Mouse (Mus musculus) midbrain, postnatal 0 days (tissue): ENCODE measurements at regions not wholly inside any gene's neighbourhood (a gene's known extent, or its start where the extent isn't known, plus 50 kb on each side); places are given as distances from the start of the nearest gene placed in this dataset.

Experiments used
- ATAC-seq: fragments of 200-750 bp; cut with Nextera tagmentation; 2 replicates; pipeline ENCODE4 v1.8.0; 2017; ENCODE audit warnings: moderate number of reproducible peaks, mild to moderate bottlenecking, moderate TSS enrichment, moderate library complexity; ENCODE audit not compliant: low FRiP score
- DNase-seq: peaks from one replicate; pipeline ENCODE4 v3.0.0-alpha.2; 2015; ENCODE audit warnings: low spot score
- H3K27ac ChIP-seq: fragments of 300-500 bp; sonication (generic); 2 replicates; pipeline ENCODE4 v1.5.1; 2014; ENCODE audit warnings: low read depth, mild to moderate bottlenecking, low read length, mixed read lengths
- H3K27me3 ChIP-seq: fragments of 300-500 bp; sonication (generic); 2 replicates; pipeline ENCODE4 v1.6.1; 2014; ENCODE audit warnings: low read length, control low read depth, mixed read lengths; ENCODE audit not compliant: insufficient read depth
- H3K36me3 ChIP-seq: fragments of 300-500 bp; sonication (generic); 2 replicates; pipeline ENCODE4 v1.6.1; 2014; ENCODE audit warnings: low read length, control low read depth, mixed read lengths; ENCODE audit not compliant: insufficient read depth
- H3K4me1 ChIP-seq: fragments of 300-500 bp; sonication (generic); 2 replicates; pipeline ENCODE4 v1.6.1; 2014; ENCODE audit warnings: mild to moderate bottlenecking, control low read depth, antibody characterized with exemption, low read length, mixed read lengths; ENCODE audit not compliant: insufficient read depth
- H3K4me2 ChIP-seq: fragments of 300-500 bp; sonication (generic); 2 replicates; pipeline ENCODE4 v1.6.1; 2014; ENCODE audit warnings: low read depth, mild to moderate bottlenecking, low read length, mixed read lengths; ENCODE audit not compliant: poor library complexity, severe bottlenecking
- H3K4me3 ChIP-seq: fragments of 300-500 bp; sonication (generic); 2 replicates; pipeline ENCODE4 v1.5.1; 2014; ENCODE audit warnings: low read depth, mild to moderate bottlenecking, low read length, moderate library complexity
- H3K9ac ChIP-seq: fragments of 300-500 bp; sonication (generic); replicated peaks from 2 replicates; pipeline ENCODE4 v1.6.1; 2014; ENCODE audit warnings: mild to moderate bottlenecking, low read length, moderate library complexity, mixed read lengths; ENCODE audit not compliant: poor library complexity, severe bottlenecking
- H3K9me3 ChIP-seq: fragments of 300-500 bp; sonication (generic); 2 replicates; pipeline ENCODE4 v1.6.1; 2016; ENCODE audit warnings: low read length, control low read depth
- CTCF ChIP-seq: IDR thresholded peaks from 2 replicates; pipeline ENCODE4 v1.5.1; 2016; ENCODE audit warnings: antibody characterized with exemption, mild to moderate bottlenecking
- WGBS: fragments of 180-500 bp; shearing (Covaris S2); extraction: QIAGEN DNeasy Blood & Tissue Kit; methylation state at CpG from one replicate; pipeline ENCODE4 v1.1.7; 2014; 5-methylcytosine and 5-hydroxymethylcytosine counted together

DNA sequence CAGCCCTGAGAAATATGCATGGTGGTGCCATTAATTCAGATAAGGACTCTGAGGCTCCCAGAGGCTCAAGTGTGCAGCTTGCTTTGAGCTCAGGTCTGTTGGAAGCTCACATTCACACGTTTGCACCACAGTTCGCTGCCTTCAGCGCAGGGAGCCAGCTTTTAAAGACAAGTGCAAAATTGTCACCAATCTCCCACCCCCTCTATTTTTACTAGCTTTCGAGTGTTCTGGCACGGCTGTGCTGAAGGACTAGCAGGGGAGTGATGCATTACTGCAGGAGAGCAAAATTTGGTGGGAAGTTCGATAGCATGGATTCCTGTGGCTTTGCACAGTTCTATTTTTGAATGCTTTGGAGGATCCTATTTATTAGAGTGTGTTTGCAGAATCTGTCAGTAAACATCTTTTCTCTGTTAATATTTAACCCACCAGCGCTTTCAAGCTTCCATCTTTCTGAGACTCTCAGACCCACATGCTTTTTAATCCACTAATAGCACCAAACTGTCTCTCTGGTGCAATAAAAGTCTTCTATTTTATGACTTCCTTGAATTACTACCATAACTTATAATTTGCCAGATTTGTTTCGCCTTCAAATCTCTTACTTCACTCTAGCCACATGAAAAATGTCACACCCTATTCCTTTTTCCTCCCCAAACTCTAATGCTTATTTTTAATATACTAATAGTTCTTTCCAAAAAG is 453.6 kb downstream of the Hsfy2 start:
- TF ChIP-seq CTCF: no peak
- Histone ChIP-seq H3K4me1 (no peaks in the 10 kb centered on the region), H3K27me3 (no peaks in the 10 kb centered on the region), H3K27ac (no peak overlapping the region), H3K36me3 (no peaks in the 10 kb centered on the region), H3K4me2 (no peak overlapping the region), H3K9me3 (no peaks in the 10 kb centered on the region), H3K9ac (no peak overlapping the region), H3K4me3 (no peak overlapping the region)
- WGBS: 81% methylated on average over 8 of the region's 8 CpGs
- DNase-seq: no peak
- no peak for ATAC-seq

DNA sequence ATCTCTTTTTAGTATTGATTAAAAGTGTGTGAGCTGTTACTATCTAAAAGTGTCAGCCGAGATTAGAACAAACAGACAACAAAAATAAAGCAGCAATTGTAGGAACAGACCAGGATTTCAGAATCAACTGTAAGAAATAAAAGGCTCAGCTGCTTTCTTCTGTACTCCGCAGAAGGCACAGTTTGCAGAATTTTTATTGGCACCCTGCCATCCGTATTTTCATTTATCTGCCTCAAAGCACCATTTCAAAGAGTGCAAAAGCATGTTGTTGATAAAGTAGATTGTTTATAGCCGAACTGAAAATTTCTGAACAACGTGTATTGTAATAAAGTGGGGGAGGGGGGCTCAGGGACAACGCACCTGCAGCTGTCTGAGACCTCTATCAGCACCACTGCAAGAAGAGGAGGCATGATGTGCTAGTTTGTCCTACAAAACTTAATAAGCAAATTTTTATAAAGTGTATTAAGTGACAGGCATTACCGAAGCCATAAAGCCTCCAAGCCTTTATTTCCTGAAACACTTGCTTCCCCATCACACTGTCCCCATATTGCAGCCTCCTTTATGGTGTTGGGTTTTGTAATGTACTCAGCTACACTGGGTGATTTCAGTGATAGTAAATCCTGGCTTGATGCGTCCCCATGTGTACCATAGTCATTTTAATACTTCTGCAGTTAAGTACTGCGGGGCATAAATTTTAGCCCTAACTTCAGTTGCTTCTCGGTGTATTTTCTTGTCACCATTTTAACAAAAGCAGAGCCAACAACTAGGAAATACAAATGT is 457.8 kb downstream of the Hsfy2 start:
- Histone ChIP-seq H3K4me1 (no peaks in the 10 kb centered on the region), H3K36me3 (no peaks in the 10 kb centered on the region), H3K9me3 (no peaks in the 10 kb centered on the region), H3K4me2 (no peak overlapping the region), H3K9ac (no peak overlapping the region), H3K27me3 (no peaks in the 10 kb centered on the region), H3K27ac (no peak overlapping the region), H3K4me3 (no peak overlapping the region)
- TF ChIP-seq CTCF: no peak
- 72% methylated on average over 10 of the region's 10 CpGs for WGBS
- DNase-seq (peak; percentile 12), ATAC-seq (no peak)

DNA sequence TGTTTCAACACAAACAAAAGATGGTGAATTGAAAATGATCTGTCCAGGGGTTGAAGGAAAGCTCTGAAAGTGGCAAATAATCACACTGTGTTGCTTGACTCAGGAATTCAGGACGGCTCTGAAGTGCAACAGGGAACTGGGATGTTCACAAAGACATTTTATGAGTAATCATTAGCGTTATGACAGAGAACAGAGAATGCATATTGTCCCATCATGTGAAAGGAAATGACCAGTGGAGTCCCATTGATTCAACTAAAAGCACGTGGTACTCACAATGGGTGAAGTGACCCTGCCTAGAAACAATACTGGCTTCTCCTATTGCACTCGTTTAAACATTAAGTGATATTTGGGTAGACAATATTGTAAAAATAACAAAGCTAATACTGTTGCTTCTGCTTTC is 466.1 kb downstream of the Hsfy2 start:
- no peak overlapping the region for H3K4me3 ChIP-seq
- H3K9me3 ChIP-seq: no peaks in the 10 kb centered on the region
- H3K9ac ChIP-seq: no peak overlapping the region
- no peaks in the 10 kb centered on the region for H3K36me3 ChIP-seq
- no peaks in the 10 kb centered on the region for H3K27me3 ChIP-seq
- H3K27ac ChIP-seq: no peak overlapping the region
- H3K4me1 ChIP-seq: no peaks in the 10 kb centered on the region
- no peak overlapping the region for H3K4me2 ChIP-seq
- ATAC-seq (no peak), DNase-seq (no peak)
- no peak for TF ChIP-seq CTCF
- 67% methylated on average over 4 of the region's 4 CpGs for WGBS

DNA sequence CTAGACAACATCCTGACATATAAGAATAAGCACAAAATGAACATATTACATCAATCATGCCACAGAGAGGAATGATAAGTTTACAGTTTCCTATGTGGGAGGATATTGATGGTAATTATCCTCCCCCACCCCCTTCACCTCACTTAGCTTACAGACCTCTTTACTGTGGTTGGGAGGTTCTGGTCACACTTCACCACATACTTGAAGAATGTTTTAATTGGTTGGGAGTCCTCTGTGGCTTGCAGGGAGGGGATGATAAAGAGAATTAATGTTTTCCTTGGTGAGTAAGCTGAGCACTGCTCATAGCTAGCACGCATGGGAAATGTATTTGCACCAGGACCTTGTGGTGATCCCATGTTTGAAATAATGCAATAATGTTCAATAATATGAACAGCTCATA is 468.5 kb downstream of the Hsfy2 start:
- TF ChIP-seq CTCF: no peak
- Histone ChIP-seq H3K4me2 (no peak overlapping the region), H3K4me3 (no peak overlapping the region), H3K27me3 (no peaks in the 10 kb centered on the region), H3K9me3 (no peaks in the 10 kb centered on the region), H3K9ac (no peak overlapping the region), H3K4me1 (no peaks in the 10 kb centered on the region), H3K27ac (no peak overlapping the region), H3K36me3 (no peaks in the 10 kb centered on the region)
- ATAC-seq: no peak
- no peak for DNase-seq
- 78% methylated on average over 1 of the region's 1 CpGs for WGBS

DNA sequence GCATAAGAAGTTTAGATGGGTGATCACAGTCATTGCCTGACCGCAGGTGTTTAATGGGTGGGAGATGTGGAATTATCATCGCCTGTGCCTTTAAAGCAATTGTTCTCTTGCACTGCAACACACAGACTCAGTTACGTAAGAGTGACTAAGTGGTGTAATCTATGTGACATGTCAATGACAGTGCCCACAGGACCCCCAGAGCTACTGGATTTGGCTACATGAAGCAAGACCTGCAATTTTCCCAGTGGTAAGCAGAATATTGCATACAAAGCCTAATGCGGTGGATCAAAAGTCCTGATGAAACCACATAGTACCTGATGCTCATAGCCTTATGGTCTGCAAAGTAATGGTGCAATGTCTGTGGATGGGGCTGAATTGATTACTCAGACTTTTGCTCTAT is 469.2 kb downstream of the Hsfy2 start:
- Histone ChIP-seq H3K4me1 (no peaks in the 10 kb centered on the region), H3K9ac (no peak overlapping the region), H3K36me3 (no peaks in the 10 kb centered on the region), H3K27ac (no peak overlapping the region), H3K4me2 (no peak overlapping the region), H3K9me3 (no peaks in the 10 kb centered on the region), H3K4me3 (no peak overlapping the region), H3K27me3 (no peaks in the 10 kb centered on the region)
- WGBS: 86% methylated on average over 4 of the region's 4 CpGs
- ATAC-seq (no peak), DNase-seq (no peak)
- TF ChIP-seq CTCF: no peak

DNA sequence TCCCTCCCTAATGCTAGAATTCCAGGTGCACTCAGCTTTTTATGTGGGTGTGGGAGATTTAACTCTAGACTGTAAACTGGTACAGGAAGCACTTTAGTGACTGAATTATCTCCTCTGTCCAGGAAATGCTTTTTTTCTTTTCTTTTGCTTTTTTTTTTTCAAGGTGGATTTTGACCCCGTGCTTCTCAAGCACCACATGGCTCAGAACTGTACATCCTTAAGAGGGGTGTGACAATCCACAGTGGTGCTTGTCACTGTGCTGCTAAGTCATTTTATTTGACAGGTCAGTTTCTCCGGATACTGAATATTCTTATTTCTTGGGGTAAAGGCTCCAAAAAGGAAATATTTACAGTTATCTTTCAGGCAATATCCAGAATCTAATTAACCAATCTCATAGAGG is 472.0 kb downstream of the Hsfy2 start:
- DNase-seq: no peak
- Histone ChIP-seq H3K36me3 (no peaks in the 10 kb centered on the region), H3K27me3 (no peaks in the 10 kb centered on the region), H3K4me1 (no peaks in the 10 kb centered on the region), H3K4me2 (no peak overlapping the region), H3K9me3 (no peaks in the 10 kb centered on the region), H3K27ac (no peak overlapping the region), H3K9ac (no peak overlapping the region), H3K4me3 (no peak overlapping the region)
- no peak for TF ChIP-seq CTCF
- ATAC-seq: no peak
- 86% methylated on average over 2 of the region's 2 CpGs for WGBS
